Mouse (Mus musculus) midbrain, embryonic 16.5 days (tissue): Measurements from ENCODE around the gene Snd1. TPM values are rescaled to one million over a fixed set of nuclear protein-coding genes. Genes with fewer than 3 reads are reported as not detected.

Experiments
- ATAC-seq: fragments of 200-750 bp; cut with Nextera tagmentation; 2 replicates; pipeline ENCODE4 v1.8.0; 2017; ENCODE audit warnings: moderate TSS enrichment
- H3K27ac ChIP-seq: fragments of 300-500 bp; sonication (generic); 2 replicates; pipeline ENCODE4 v1.5.1; 2014; ENCODE audit warnings: mild to moderate bottlenecking, low read length, mixed read lengths
- H3K27me3 ChIP-seq: fragments of 300-500 bp; sonication (generic); 2 replicates; pipeline ENCODE4 v1.6.1; 2014; ENCODE audit warnings: low read depth, low read length, mixed read lengths; ENCODE audit not compliant: control insufficient read depth, insufficient read depth
- H3K36me3 ChIP-seq: fragments of 300-500 bp; sonication (generic); 2 replicates; pipeline ENCODE4 v1.6.1; 2014; ENCODE audit warnings: mild to moderate bottlenecking, low read length, moderate library complexity, mixed read lengths; ENCODE audit not compliant: control insufficient read depth, insufficient read depth
- H3K4me1 ChIP-seq: fragments of 300-500 bp; sonication (generic); 2 replicates; pipeline ENCODE4 v1.6.1; 2014; ENCODE audit warnings: mild to moderate bottlenecking, low read length, mixed read lengths; ENCODE audit not compliant: control insufficient read depth, insufficient read depth
- H3K4me2 ChIP-seq: fragments of 300-500 bp; sonication (generic); 2 replicates; pipeline ENCODE4 v1.6.1; 2014; ENCODE audit warnings: mild to moderate bottlenecking, low read length, mixed read lengths
- H3K4me3 ChIP-seq: fragments of 300-500 bp; sonication (generic); 2 replicates; pipeline ENCODE4 v1.5.1; 2014; ENCODE audit warnings: low read depth, mild to moderate bottlenecking, low read length, moderate library complexity, mixed read lengths
- H3K9ac ChIP-seq: fragments of 300-500 bp; sonication (generic); 2 replicates; pipeline ENCODE4 v1.6.1; 2014; ENCODE audit warnings: low read depth, low read length, mixed read lengths
- H3K9me3 ChIP-seq: fragments of 300-500 bp; sonication (generic); replicated peaks from 2 replicates; pipeline ENCODE4 v1.6.1; 2014; ENCODE audit warnings: mild to moderate bottlenecking, low read length, mixed read lengths; ENCODE audit not compliant: control insufficient read depth, poor library complexity, severe bottlenecking
- WGBS: fragments of 180-500 bp; shearing (Covaris S2); extraction: QIAGEN DNeasy Blood & Tissue Kit; methylation state at CpG from one replicate; pipeline ENCODE4 v1.1.7; 2014; 5-methylcytosine and 5-hydroxymethylcytosine counted together
- polyA plus RNA-seq: library from polyadenylated mRNA; unstranded; fragments of >200 nt; fragmentation: Nextera tagmentation; extraction: Ambion mirVana; gene quantifications from 2 replicates; pipeline ENCODE4 v1.2.1, GENCODE M21; 2015

Snd1 gene
- polyA plus RNA-seq, 1 experiment from 2014 or later, result 82.8 TPM

DNA sequence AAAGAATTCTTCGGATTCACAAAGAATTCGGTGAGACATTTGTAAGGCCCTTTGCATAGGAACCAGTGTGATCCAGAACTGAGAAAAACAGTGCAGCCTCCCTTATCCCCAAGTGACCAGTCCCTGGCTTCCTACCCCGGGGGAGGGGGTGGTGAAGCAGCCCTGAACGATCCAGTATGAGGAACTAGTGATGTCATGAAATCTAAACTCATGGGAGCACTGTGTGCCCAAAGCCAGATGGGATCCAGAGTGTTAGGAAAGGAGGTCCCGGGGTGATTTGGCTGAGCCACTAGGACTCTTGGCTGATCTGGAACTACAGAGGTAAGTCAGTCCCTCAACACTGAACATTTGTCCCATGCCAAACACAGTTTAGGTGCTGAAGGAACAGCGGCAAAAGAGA is 420.8 kb downstream of the Snd1 start:
- no peak overlapping the region for H3K9ac ChIP-seq
- no peaks in the 10 kb centered on the region for H3K27me3 ChIP-seq
- no peaks in the 10 kb centered on the region for H3K9me3 ChIP-seq
- H3K4me1 ChIP-seq, result peaks cover 14% of the 10 kb centered on the region
- no peaks in the 10 kb centered on the region for H3K36me3 ChIP-seq
- no peak overlapping the region for H3K27ac ChIP-seq
- no peak for ATAC-seq
- no peak overlapping the region for H3K4me3 ChIP-seq
- H3K4me2 ChIP-seq, result no peak overlapping the region
- 81% methylated on average over 6 of the region's 6 CpGs for WGBS

DNA sequence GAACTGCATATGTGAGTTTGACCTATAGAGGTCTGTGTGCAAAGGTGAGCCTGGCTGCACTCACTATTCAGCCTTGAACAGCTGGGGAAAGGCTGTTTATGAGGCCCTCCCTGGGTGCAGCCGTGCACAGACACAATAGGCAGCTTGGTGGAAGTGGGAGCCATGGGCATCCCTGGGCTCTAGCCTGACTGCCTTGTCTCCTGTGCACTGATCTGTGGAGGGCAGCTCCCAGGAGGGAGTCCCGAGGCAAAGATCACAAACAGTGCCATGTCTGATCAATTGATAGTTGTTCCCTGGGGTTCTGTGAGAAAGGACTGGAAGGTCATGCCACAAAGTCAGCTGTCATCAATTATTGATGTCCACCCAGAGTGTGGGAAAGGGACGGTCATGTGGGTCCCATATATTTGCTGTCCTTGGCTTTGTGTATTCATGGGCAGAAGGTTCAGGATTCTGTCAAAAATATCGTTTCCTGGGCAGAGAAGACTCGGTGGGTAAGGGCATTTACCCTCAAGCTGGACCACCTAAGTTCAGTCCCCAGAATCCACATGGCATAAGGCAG is 421.9 kb downstream of the Snd1 start:
- 42% methylated on average over 5 of the region's 5 CpGs for WGBS
- no peaks in the 10 kb centered on the region for H3K9me3 ChIP-seq

DNA sequence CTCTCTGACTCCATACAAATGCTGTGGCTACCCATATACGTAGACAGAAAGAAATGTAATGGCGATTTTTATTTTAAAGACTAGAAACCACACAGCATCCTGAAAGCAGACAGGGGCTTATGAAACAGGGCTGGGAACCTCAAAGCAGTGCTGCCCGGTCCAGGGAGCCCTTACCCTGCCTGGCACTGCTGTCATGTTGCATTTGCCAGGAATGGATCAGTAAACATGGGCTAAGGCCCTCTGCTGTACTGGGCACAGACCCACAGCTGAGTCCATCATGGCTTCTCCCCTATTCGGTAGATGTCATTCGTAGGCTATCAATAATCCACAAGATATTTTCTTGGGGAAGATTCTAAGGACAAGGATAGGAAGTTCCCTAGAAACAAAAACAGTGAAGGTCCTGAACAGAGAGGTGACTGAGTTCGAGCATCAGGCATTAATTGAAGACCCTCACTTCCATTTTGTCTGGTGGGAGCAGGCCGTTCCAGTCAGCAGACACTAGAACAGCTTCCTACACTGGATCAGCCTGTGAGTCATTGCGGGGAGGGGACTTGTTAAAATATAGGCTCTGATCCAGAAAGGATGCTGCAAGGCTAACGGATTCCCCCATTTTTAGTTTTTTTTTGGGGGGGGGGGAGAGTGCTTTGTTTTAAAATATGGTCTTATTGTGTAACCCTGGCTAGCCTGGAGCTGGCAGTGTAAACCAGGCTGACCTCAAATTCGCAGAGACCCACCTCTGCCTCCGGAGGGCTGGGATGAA is 422.6 kb downstream of the Snd1 start:
- Histone ChIP-seq H3K27me3 (no peaks in the 10 kb centered on the region), H3K36me3 (no peaks in the 10 kb centered on the region), H3K27ac (no peak overlapping the region), H3K4me3 (no peak overlapping the region), H3K9me3 (no peaks in the 10 kb centered on the region), H3K4me1 (peaks cover 3% of the 10 kb centered on the region; the same call in 1 of the 2 replicates), H3K4me2 (no peak overlapping the region), H3K9ac (no peak overlapping the region)
- 66% methylated on average over 11 of the region's 11 CpGs for WGBS
- ATAC-seq, result no peak

More for the DNA sequence above, 421.9 kb downstream of the Snd1 start:
- H3K27ac ChIP-seq, result no peak overlapping the region
- no peaks in the 10 kb centered on the region for H3K27me3 ChIP-seq
- H3K9ac ChIP-seq, result no peak overlapping the region
- H3K4me3 ChIP-seq, result no peak overlapping the region
- H3K4me2 ChIP-seq, result no peak overlapping the region
- no peaks in the 10 kb centered on the region for H3K36me3 ChIP-seq
- peaks cover 3% of the 10 kb centered on the region; the same call in 1 of the 2 replicates for H3K4me1 ChIP-seq
- no peak; the same call in 1 of the 2 replicates for ATAC-seq

DNA sequence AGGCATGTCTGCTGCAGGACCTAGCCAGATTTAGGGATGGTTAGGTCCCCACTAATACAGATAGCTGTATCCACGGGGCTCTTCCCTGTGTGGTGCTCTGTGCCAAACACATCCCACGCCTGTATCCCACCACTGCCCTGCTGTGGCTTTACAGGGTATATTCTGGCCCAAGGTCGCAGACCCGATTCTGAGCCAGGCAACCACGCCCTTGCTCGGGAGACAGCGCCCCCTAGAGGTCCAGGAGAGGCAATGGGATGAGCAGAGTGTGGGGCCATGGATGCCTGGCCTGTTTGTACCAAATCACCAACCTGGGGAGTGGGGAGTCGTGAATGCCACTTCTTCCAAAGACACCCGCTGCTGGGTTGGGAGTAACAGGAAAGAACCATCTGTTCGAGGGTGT is 423.9 kb downstream of the Snd1 start:
- WGBS, result 17% methylated on average over 10 of the region's 10 CpGs
- Histone ChIP-seq H3K36me3 (no peaks in the 10 kb centered on the region), H3K9ac (no peak overlapping the region), H3K4me2 (no peak overlapping the region), H3K4me1 (peaks cover 3% of the 10 kb centered on the region; the same call in 1 of the 2 replicates), H3K27me3 (no peaks in the 10 kb centered on the region), H3K27ac (no peak overlapping the region), H3K9me3 (no peaks in the 10 kb centered on the region), H3K4me3 (no peak overlapping the region)
- ATAC-seq, result no peak

DNA sequence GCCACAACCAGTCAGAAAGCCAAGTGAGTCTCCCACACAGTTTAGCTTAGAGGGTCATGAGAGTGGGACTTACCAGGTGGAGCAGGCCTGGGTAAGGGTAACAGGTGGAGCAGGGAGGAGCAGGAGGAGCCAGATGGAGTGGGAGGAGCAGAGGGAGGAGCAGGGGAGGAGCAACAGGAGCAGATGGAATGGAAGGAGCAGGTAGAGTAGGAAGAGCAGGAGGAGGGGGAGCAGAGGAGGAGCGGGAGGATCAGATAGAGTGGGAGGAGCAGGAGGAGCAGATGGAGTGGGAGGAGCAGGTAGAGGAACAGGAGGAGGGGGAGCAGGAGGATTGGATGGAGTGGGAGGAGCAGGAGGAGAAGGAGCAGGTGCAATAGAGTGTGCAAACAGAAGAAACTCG is 427.6 kb downstream of the Snd1 start:
- Histone ChIP-seq H3K27me3 (no peaks in the 10 kb centered on the region), H3K4me2 (no peak overlapping the region), H3K36me3 (no peaks in the 10 kb centered on the region), H3K9me3 (no peaks in the 10 kb centered on the region), H3K4me3 (no peak overlapping the region), H3K4me1 (no peaks in the 10 kb centered on the region), H3K9ac (no peak overlapping the region), H3K27ac (no peak overlapping the region)
- no peak for ATAC-seq
- WGBS, result 74% methylated on average over 2 of the region's 2 CpGs

DNA sequence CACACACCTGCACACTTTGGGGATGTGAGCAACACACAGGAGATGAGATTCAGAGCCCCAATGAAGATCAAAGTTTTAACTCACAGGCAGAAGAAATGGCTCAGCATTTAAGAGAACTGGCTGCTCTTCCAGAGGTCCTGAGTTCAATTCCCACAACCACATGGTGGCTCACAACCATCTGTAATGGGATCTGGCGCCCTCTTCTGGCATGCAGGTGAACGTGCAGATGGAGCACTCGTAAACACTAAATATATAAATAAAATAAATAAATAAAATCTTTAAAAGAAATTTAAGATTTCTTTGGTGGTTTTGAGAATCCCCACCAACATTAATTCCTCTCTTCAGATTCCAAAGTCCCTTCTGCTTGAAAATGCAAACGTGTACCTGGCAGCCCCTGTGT is 429.5 kb downstream of the Snd1 start:
- no peak overlapping the region for H3K4me3 ChIP-seq
- 63% methylated on average over 4 of the region's 4 CpGs for WGBS
- H3K27ac ChIP-seq, result no peak overlapping the region
- H3K9ac ChIP-seq, result no peak overlapping the region
- H3K36me3 ChIP-seq, result no peaks in the 10 kb centered on the region
- no peaks in the 10 kb centered on the region for H3K27me3 ChIP-seq
- H3K4me1 ChIP-seq, result no peaks in the 10 kb centered on the region
- no peaks in the 10 kb centered on the region for H3K9me3 ChIP-seq
- no peak overlapping the region for H3K4me2 ChIP-seq
- no peak for ATAC-seq

DNA sequence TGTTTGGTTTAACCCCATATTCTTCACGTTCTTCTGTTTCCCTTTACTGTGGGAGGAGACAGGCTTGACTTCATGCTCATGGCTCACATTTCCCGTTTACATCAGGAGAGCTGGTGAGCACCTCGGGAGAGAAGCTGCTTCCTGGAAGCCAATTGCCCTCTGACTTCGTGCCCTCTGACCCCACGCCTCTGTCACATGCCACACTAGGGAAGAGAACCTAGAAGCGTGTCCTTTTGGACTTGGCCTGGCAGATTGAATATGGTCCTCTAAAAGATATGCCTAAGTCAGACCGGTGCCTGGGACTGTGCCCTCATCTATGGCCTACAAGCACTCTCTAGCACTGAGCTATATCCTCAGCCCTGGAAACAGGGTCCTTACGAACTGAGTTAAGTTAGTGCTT is 430.4 kb downstream of the Snd1 start:
- H3K9me3 ChIP-seq, result no peaks in the 10 kb centered on the region
- H3K4me1 ChIP-seq, result no peaks in the 10 kb centered on the region
- H3K9ac ChIP-seq, result no peak overlapping the region
- ATAC-seq, result no peak
- H3K27ac ChIP-seq, result no peak overlapping the region
- H3K4me3 ChIP-seq, result no peak overlapping the region
- no peaks in the 10 kb centered on the region for H3K27me3 ChIP-seq
- no peak overlapping the region for H3K4me2 ChIP-seq
- no peaks in the 10 kb centered on the region for H3K36me3 ChIP-seq
- WGBS, result 82% methylated on average over 8 of the region's 8 CpGs

DNA sequence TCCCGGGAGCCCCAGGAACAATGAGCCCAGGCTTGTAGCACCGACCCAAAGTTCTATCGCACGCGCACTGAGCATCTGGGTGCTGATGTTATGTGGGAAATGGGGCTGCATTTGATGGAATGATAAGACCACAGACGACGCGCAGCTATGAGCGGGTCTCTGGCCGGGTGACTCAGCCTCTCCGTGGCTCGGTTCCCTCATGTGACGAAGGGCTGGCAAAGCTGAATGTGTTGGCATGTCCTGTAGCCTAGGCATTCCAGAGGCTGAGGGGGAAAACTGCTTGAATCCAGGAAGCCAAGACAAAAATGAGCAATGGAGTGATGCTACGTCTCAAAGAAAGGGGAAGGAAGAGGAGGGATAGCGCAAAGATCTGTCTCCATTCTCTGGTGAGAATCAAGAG is 434.9 kb downstream of the Snd1 start:
- H3K4me2 ChIP-seq, result no peak overlapping the region
- WGBS, result 81% methylated on average over 15 of the region's 15 CpGs
- no peaks in the 10 kb centered on the region for H3K36me3 ChIP-seq
- H3K4me3 ChIP-seq, result no peak overlapping the region
- no peak overlapping the region for H3K9ac ChIP-seq
- no peak for ATAC-seq
- no peaks in the 10 kb centered on the region for H3K9me3 ChIP-seq
- H3K4me1 ChIP-seq, result no peaks in the 10 kb centered on the region
- no peak overlapping the region for H3K27ac ChIP-seq
- H3K27me3 ChIP-seq, result no peaks in the 10 kb centered on the region

DNA sequence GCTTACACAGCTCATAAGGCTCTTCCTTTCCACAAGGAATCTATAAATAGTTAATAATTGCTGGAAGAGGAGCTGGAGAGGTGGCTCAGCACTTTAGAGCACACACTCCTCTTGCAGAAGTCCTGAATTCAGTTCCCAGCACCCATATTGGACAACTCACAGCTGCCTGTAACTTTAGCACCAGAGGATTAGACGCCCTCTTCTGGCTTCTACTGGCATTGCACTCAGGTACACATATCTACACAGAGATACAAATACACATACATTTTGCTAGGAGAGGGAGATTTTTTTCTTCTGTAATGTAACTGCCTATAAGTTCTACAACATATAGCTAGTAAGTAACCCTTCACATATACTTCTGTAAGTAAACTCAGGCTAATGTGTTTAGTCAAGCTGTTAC is 440.0 kb downstream of the Snd1 start:
- no peak overlapping the region for H3K9ac ChIP-seq
- WGBS, result 32% methylated on average over 1 of the region's 1 CpGs
- no peak overlapping the region for H3K4me3 ChIP-seq
- no peak overlapping the region for H3K4me2 ChIP-seq
- no peaks in the 10 kb centered on the region for H3K36me3 ChIP-seq
- H3K9me3 ChIP-seq, result 0 out of 2 replicates have a peak, but pooled peaks cover 4% of the 10 kb centered on the region
- H3K27me3 ChIP-seq, result no peaks in the 10 kb centered on the region
- no peaks in the 10 kb centered on the region for H3K4me1 ChIP-seq
- no peak for ATAC-seq
- no peak overlapping the region for H3K27ac ChIP-seq
